Mouse (Mus musculus) urinary bladder, adult 2 months (tissue): Measurements from ENCODE around the gene Cyp2j8. TPM values are rescaled to one million over a fixed set of nuclear protein-coding genes. Genes with fewer than 3 reads are reported as not detected.
"Not testable (repeated sequence)": the region's sequence is repeated elsewhere in the genome, so short reads cannot be mapped to it uniquely, and the experiment has no call there.

ENCODE experiments used
- DNase-seq: peaks from one replicate; pipeline ENCODE4 v3.0.0; 2022; ENCODE audit warnings: low spot score
- polyA plus RNA-seq: library from polyadenylated mRNA; depleted of rRNA; stranded (reverse); fragments of >200 nt; gene quantifications from 2 replicates; pipeline ENCODE4 v1.2.3, GENCODE M21; 2012; rRNA removed

The Cyp2j8 gene
- 0.04 and 0.06 TPM in 2 replicates for polyA plus RNA-seq

DNA sequence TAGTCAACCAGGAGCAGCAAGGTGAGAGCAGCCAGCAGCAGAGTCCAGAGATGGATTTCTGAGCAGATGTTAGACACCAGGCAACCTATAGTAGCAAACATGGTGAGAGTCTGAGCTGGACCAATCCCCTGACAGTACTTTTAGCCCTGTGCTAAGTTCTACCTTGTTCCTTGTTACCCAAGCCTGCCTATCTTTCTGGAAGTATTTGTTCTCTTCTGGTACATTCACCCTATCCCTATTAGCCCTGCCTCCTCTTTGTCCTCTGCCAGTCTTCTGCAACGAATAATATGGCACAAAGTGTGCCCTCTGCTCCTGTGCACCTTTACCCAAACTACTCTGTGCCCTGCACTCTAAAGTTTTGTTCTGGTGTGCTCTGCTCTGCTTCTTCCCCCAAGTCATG, at the start of gene Cyp2j8:
Cyp2j8 (minus strand) TSS at position 101 of the 400 bp plus-strand sequence.
- no peak for DNase-seq

DNA sequence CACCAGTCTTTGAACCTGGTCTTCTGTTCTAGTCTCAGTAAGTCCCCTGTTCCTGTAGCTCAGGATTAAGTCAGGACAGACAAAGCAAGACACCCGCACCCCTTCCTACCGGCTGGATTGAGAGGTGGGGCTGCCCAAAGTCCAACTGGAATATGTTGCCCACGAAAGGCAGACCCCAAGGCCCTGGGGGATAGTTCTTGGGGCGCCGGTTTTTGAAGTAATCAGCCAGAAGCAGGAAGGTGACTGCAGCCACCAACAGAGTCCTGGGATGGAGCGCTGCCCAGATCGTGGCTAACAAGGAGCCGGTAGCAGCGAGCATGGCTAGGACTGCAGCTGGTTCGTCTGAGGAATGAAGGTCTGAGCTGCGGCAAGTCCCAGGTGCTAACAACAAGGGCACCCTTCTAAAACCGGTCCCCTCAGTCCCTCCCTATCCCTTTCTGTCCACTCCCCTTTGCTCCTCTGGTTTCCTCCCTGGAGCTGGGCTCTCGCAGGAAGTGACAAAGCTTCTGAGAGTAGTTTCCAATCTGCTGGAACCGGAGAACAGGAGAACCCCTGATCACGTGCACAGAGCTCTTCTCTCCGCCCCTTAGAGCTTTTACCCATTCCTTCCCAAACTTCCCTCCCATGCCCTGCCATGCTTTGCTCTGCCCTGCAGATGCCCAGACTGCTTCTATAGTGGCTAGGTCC, 46.1 kb upstream of the Cyp2j8 start, which contains the start of gene Cyp2j6:
Cyp2j6 (minus strand) TSS at position 529 of the 687 bp plus-strand sequence.
- peak; percentile 23 for DNase-seq

DNA sequence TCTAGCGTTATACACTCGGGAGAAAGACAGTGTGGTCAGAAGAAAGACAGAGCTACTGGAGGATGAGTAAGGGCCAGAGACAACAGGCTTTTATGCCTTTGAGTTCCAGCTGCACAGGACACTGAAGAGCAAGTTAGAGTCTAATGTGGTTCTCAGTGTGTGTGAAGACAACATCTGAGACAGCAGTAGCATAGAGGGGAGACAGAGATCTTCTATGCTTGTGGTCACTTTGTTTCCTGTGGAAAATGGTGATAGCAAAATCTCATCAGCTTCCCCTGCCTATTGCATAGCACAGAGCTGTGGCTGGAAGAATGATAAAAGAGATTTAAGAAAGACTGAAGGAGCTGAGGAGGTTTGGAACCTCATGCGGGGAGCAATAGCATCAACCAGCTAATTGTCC, 44.4 kb upstream of the Cyp2j8 start:
- DNase-seq, result no peak

DNA sequence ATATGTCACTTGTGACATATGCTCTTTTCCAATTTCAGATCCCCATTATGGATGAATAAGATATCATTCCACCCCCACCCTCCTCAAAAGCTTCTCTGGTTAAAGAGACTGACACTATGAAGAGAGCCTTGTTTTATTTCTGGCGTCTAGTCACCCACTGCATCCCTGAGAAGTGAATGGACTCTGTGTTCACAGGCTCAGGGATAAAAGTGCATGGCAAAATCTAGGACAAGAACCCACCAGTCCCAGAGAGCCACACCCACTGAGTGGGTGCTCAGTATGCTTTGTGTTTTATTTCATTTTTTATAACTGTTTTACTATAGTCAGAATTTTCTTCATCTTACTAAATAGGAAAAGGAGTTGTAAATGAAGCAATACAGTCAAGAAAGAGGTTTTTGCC, 38.8 kb upstream of the Cyp2j8 start:
- DNase-seq, result no peak

DNA sequence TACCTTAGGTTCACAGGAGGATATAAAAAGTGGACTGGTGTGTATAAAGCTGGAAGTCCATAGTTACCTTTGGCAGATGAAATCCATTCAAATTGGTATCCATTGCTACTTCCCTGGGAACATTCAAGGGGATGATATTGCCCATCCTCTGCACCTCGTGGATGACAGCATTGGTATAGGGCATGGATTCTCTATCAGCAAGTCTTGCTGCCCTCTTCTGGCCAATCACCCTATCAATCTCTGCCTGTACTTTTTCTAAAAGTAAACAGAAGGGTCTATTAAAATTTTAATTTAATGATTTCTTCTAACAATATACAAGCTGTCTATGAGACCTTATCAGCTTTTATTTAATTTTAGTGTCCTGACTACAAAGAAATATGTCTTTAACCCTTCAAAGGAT, 18.6 kb upstream of the Cyp2j8 start:
- no peak for DNase-seq

DNA sequence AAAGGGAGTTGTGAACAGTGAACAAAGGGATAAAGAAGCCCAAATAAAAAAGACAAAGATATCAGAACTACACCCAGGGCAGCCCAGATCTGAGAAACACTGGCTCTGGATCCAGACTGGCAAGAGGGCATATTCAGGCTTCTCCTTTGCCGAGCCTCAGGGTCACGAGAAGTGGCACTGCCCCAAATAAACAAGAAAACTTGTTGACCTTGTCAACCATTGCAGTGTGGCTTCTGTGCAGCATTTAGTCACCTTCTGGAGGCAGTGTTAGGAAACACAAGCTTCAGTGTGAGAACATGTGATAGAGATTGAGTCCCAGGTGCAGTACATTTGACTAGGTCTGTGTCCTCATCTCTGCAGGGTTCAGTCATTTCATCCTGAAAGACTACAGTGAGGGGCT, 15.1 kb upstream of the Cyp2j8 start:
- no peak for DNase-seq

DNA sequence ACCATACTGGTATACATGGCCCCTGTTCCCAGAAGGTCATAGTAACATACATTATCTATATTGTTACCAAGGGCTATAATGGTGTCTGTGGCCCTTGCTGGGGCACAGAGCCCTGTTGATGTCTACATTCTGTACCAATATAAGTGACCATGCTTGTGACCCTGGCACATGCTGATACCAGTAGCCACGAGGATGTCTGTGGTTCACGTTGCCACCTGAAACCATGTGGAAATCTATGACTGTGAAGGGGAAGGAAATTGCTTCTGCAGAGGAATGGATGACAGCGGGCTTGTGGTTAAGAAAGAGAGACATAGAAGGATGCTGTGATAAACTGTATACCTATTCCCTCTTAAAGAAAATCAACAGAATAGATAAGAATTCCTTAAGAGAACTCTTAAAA, 2.9 kb upstream of the Cyp2j8 start:
- DNase-seq, result no peak

DNA sequence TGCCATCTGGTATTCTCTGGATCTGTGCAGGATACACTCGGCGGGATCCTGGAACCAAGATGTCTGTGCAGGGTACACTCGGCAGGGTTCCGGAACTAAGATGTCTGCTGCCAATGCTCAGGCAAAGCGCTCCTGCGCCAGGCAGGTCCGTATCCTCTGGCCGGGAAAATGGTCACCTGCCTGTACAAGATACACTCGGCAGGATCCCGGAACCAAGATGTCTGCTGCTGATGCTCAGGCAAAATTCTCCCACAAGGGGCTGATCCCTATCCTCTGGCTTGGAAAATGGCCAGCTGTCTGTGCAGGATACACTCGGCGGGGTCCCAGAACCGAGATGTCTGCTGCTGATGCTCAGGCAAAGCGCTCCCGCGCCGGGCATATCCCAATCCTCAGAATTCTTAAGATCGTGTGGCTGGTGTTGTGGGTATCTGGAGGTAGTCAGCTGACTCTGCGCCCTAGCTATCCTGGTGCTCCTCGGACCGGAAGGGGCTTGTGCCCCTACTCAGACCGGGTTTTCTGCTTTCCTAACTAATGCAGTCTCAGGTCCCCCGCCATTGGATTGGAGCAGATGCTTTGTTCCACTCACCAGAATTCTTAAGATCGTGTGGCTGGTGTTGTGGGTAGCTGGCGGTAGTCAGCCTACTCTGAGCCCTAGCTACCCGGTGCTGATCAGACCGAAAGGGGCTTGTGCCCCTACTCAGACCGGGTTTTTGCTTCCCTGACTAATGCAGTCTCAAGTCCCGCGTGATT, 43.7 kb downstream of the Cyp2j8 start:
- not testable (repeated sequence) for DNase-seq

Other genes starting within 250 kb of the Cyp2j8 start
- gene Cyp2j11, start 158.7 kb downstream of the Cyp2j8 start, polyA plus RNA-seq, result not detected in 2 replicates
- 9.7 and 11.3 TPM in 2 replicates for gene Cyp2j6, start 46.3 kb upstream of the Cyp2j8 start, polyA plus RNA-seq
- 8.6 and 11.4 TPM in 2 replicates for gene Cyp2j9, start 84.2 kb upstream of the Cyp2j8 start, polyA plus RNA-seq
- not detected in 2 replicates for gene Cyp2j5, start 156.8 kb upstream of the Cyp2j8 start, polyA plus RNA-seq